Mouse (Mus musculus): ENCODE data around the gene Stk33.

GRCm38 (mm10) chr7:109456563-109456962, 17.7 kb upstream of the Stk33 start:
- TF ChIP-seq CTCF (IDR thresholded peaks at IDR 0.05; ENCODE audit: insufficient read depth, low read depth, low read length) (no peak), POLR2A (IDR thresholded peaks at IDR 0.05; ENCODE audit: insufficient read depth, low read depth, low read length) (no peak)
